Mouse (Mus musculus) hindbrain, postnatal 0 days (tissue): ENCODE data around the gene Ptgir. TPM values are rescaled to one million over a fixed set of nuclear protein-coding genes. Genes with fewer than 3 reads are reported as not detected.

ENCODE experiments used
- ATAC-seq: fragments of 200-750 bp; cut with Nextera tagmentation; 2 replicates; pipeline ENCODE4 v1.8.0; 2017; ENCODE audit warnings: mild to moderate bottlenecking, moderate TSS enrichment, moderate library complexity
- DNase-seq: peaks from one replicate; pipeline ENCODE4 v3.0.0-alpha.2; 2015; ENCODE audit warnings: low spot score
- H3K27ac ChIP-seq: fragments of 300-500 bp; sonication (generic); 2 replicates; pipeline ENCODE4 v1.5.1; 2014; ENCODE audit warnings: mild to moderate bottlenecking
- H3K27me3 ChIP-seq: fragments of 300-500 bp; sonication (generic); 2 replicates; pipeline ENCODE4 v1.6.1; 2014; ENCODE audit warnings: low read length, mixed read lengths; ENCODE audit not compliant: insufficient read depth
- H3K36me3 ChIP-seq: fragments of 300-500 bp; sonication (generic); 2 replicates; pipeline ENCODE4 v1.6.1; 2014; ENCODE audit warnings: low read length, mixed read lengths; ENCODE audit not compliant: insufficient read depth
- H3K4me1 ChIP-seq: fragments of 300-500 bp; sonication (generic); 2 replicates; pipeline ENCODE4 v1.6.1; 2014; ENCODE audit warnings: antibody characterized with exemption, low read length, mixed read lengths; ENCODE audit not compliant: insufficient read depth
- H3K4me2 ChIP-seq: fragments of 300-500 bp; sonication (generic); 2 replicates; pipeline ENCODE4 v1.6.1; 2014; ENCODE audit warnings: low read depth, mild to moderate bottlenecking, low read length, moderate library complexity, mixed read lengths
- H3K4me3 ChIP-seq: fragments of 300-500 bp; sonication (generic); 2 replicates; pipeline ENCODE4 v1.5.1; 2014; ENCODE audit warnings: low read length
- H3K9ac ChIP-seq: fragments of 300-500 bp; sonication (generic); replicated peaks from 2 replicates; pipeline ENCODE4 v1.6.1; 2014; ENCODE audit warnings: mild to moderate bottlenecking, low read length, moderate library complexity, mixed read lengths
- H3K9me3 ChIP-seq: fragments of 300-500 bp; sonication (generic); 2 replicates; pipeline ENCODE4 v1.6.1; 2016; ENCODE audit warnings: low read length, mixed read lengths
- CTCF ChIP-seq: IDR thresholded peaks from 2 replicates; pipeline ENCODE4 v1.5.1; 2016; ENCODE audit warnings: antibody characterized with exemption, control low read depth, low read depth
- WGBS: fragments of 180-500 bp; shearing (Covaris S2); extraction: QIAGEN DNeasy Blood & Tissue Kit; methylation state at CpG from one replicate; pipeline ENCODE4 v1.1.7; 2014; 5-methylcytosine and 5-hydroxymethylcytosine counted together
- polyA plus RNA-seq: library from polyadenylated mRNA; unstranded; fragments of >200 nt; fragmentation: Nextera tagmentation; extraction: Ambion mirVana; gene quantifications from 2 replicates; pipeline ENCODE4 v1.2.1, GENCODE M21; 2015
- total RNA-seq: library from RNA; depleted of rRNA; stranded (reverse); fragments of >200 nt; gene quantifications from 2 replicates; pipeline ENCODE4 v1.2.3, GENCODE M21; 2014

Gene Ptgir
- total and polyA plus RNA-seq, 2 experiments from 2014 or later: 0.05 to 0.21 TPM

GRCm38 (mm10) chr7:16906889-16907559 is 734 bp downstream of the Ptgir start:
- H3K4me2 ChIP-seq: no peak overlapping the region
- WGBS: 90% methylated on average over 41 of the region's 41 CpGs
- H3K9ac ChIP-seq: no peak overlapping the region
- H3K36me3 ChIP-seq: no peaks in the 10 kb centered on the region
- H3K9me3 ChIP-seq: no peaks in the 10 kb centered on the region
- H3K4me1 ChIP-seq: no peaks in the 10 kb centered on the region
- H3K4me3 ChIP-seq: no peak overlapping the region
- no peak overlapping the region for H3K27ac ChIP-seq
- DNase-seq (no peak), ATAC-seq (no peak)
- H3K27me3 ChIP-seq: no peaks in the 10 kb centered on the region
- TF ChIP-seq CTCF: no peak

DNA sequence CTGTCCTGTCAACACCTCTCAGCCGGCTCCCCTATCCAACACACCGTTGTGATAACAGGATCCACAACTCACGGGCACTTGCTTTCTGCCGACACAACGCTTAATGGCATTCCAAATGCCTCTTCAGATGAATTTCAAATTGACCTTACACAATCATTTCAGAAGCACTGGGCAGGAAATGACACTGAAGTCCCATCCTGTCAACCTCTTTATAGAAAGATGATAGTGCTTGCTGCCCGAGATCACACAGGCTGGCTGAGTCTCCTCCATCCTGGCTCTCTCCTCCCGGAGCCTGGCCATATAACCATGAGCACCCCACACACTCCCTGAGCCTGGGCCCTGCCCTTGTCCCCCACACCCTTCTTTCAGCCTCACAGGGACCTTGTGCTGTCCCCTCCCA is 1.6 kb downstream of the Ptgir start:
- Histone ChIP-seq H3K36me3 (no peaks in the 10 kb centered on the region), H3K27me3 (no peaks in the 10 kb centered on the region), H3K9me3 (no peaks in the 10 kb centered on the region), H3K9ac (no peak overlapping the region), H3K27ac (no peak overlapping the region), H3K4me2 (no peak overlapping the region), H3K4me1 (no peaks in the 10 kb centered on the region), H3K4me3 (no peak overlapping the region)
- 69% methylated on average over 7 of the region's 7 CpGs for WGBS
- DNase-seq (no peak), ATAC-seq (no peak)
- no peak for TF ChIP-seq CTCF

DNA sequence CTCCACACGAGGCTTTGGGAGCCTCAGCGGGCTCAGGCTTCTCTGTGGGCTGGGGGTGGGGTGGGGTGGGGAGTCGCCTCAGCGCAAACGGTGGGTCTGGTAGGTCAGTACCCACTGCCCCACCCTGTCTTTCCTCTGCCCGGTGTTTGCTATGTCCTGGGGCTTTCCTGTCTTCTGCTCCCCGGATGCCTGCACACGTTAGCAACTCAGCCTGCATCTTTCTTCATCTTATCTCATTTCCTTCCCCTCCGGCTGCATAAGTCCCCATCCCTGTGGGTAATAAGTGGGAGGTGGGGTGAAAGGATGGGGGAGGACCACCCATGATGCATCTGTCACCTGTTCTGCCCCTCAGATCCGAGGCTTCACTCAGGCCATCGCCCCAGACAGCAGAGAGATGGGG is 2.1 kb downstream of the Ptgir start:
- Histone ChIP-seq H3K27me3 (no peaks in the 10 kb centered on the region), H3K4me1 (no peaks in the 10 kb centered on the region), H3K4me3 (no peak overlapping the region), H3K9ac (no peak overlapping the region), H3K36me3 (no peaks in the 10 kb centered on the region), H3K4me2 (no peak overlapping the region), H3K27ac (no peak overlapping the region), H3K9me3 (no peaks in the 10 kb centered on the region)
- DNase-seq (no peak), ATAC-seq (no peak)
- WGBS: 46% methylated on average over 11 of the region's 11 CpGs
- TF ChIP-seq CTCF: no peak

- Histone ChIP-seq H3K36me3 (no peaks in the 10 kb centered on the region), H3K27ac (no peak overlapping the region), H3K9ac (no peak overlapping the region), H3K27me3 (no peaks in the 10 kb centered on the region), H3K4me3 (no peak overlapping the region), H3K4me1 (no peaks in the 10 kb centered on the region), H3K9me3 (no peaks in the 10 kb centered on the region), H3K4me2 (no peak overlapping the region)
- 62% methylated on average over 11 of the region's 11 CpGs for WGBS
- DNase-seq: no peak
- TF ChIP-seq CTCF: no peak
- ATAC-seq: no peak
These were observed 2.6 kb downstream of the Ptgir start for GRCm38 (mm10) chr7:16908859-16909258.

- Histone ChIP-seq H3K4me3 (no peak overlapping the region), H3K4me1 (no peaks in the 10 kb centered on the region), H3K27ac (no peak overlapping the region), H3K9ac (no peak overlapping the region), H3K36me3 (peaks cover 6% of the 10 kb centered on the region), H3K9me3 (no peaks in the 10 kb centered on the region), H3K27me3 (no peaks in the 10 kb centered on the region), H3K4me2 (no peak overlapping the region)
- WGBS: 44% methylated on average over 10 of the region's 10 CpGs
- TF ChIP-seq CTCF: no peak
- no peak for DNase-seq
- no peak for ATAC-seq
These were observed 3.6 kb downstream of the Ptgir start for GRCm38 (mm10) chr7:16909909-16910308.

DNA sequence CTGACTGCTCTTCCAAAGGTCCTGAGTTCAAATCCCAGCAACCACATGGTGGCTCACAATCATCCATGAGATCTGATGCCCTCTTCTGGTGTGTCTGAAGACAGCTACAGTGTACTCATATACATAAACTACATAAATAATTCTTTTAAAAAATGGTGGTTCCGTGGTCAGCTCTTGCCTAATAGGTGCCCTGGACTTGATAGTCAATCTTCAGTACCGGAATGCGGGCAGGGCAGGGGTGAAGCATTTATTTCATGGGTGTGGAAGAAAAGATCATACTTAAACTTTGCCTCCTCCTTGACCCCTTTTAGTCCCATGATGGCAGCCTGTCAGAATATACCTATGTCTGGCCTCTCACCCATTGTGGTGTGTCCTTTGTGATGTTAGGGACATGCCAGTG is 5.6 kb downstream of the Ptgir start:
- Histone ChIP-seq H3K27ac (no peak overlapping the region), H3K9ac (no peak overlapping the region), H3K27me3 (no peaks in the 10 kb centered on the region), H3K4me2 (no peak overlapping the region), H3K4me1 (no peaks in the 10 kb centered on the region), H3K4me3 (no peak overlapping the region), H3K9me3 (no peaks in the 10 kb centered on the region), H3K36me3 (peaks cover 25% of the 10 kb centered on the region)
- DNase-seq (no peak), ATAC-seq (no peak)
- WGBS: 97% methylated on average over 3 of the region's 3 CpGs
- no peak for TF ChIP-seq CTCF

GRCm38 (mm10) chr7:16912360-16912759 is 6.1 kb downstream of the Ptgir start:
- Histone ChIP-seq H3K9me3 (no peaks in the 10 kb centered on the region), H3K9ac (no peak overlapping the region), H3K27me3 (no peaks in the 10 kb centered on the region), H3K4me2 (no peak overlapping the region), H3K27ac (no peak overlapping the region), H3K4me1 (no peaks in the 10 kb centered on the region), H3K36me3 (peaks cover 29% of the 10 kb centered on the region), H3K4me3 (no peak overlapping the region)
- DNase-seq (no peak), ATAC-seq (no peak)
- TF ChIP-seq CTCF: no peak
- WGBS: 59% methylated on average over 6 of the region's 6 CpGs
